Mouse (Mus musculus): ENCODE measurements around the gene Kcnq2. TPM values are rescaled to one million over a fixed set of nuclear protein-coding genes. Genes with fewer than 3 reads are reported as not detected.

Kcnq2 gene
- polyA plus RNA-seq, 1 experiment from 2014 or later, result 0.42 TPM

- no peaks in the 10 kb centered on the region for H3K27me3 ChIP-seq (ENCODE audit: control insufficient read depth, insufficient read depth, low read length)
- no peak for DNase-seq (ENCODE audit: low spot score)
- no peak overlapping the region for H3K9ac ChIP-seq (ENCODE audit: low read length)
- WGBS, result 38% methylated on average over 8 of the region's 8 CpGs
- no peak overlapping the region for H3K4me3 ChIP-seq (ENCODE audit: low read depth, low read length)
- TF ChIP-seq CTCF (IDR thresholded peaks at IDR 0.05; ENCODE audit: low read depth) (no peak), EP300 (optimal IDR thresholded peaks at IDR 0.05) (no peak)
- no peaks in the 10 kb centered on the region for H3K9me3 ChIP-seq (ENCODE audit: control insufficient read depth, low read length)
- no peak overlapping the region for H3K4me2 ChIP-seq (replicated peaks; ENCODE audit: low read depth)
- no peaks in the 10 kb centered on the region for H3K36me3 ChIP-seq (ENCODE audit: control insufficient read depth, insufficient read depth, low read length)
- no peak for ATAC-seq (ENCODE audit: low FRiP score, low TSS enrichment)
- no peak overlapping the region for H3K27ac ChIP-seq (replicated peaks)
- H3K4me1 ChIP-seq (replicated peaks; ENCODE audit: control insufficient read depth, insufficient read depth), result no peaks in the 10 kb centered on the region
These were observed 77.8 kb downstream of the Kcnq2 start for GRCm38 (mm10) chr2:181057341-181057740.

- Histone ChIP-seq H3K27ac (replicated peaks) (no peak overlapping the region), H3K27me3 (ENCODE audit: control insufficient read depth, insufficient read depth, low read length) (no peaks in the 10 kb centered on the region), H3K4me3 (ENCODE audit: low read depth, low read length) (no peak overlapping the region), H3K4me1 (replicated peaks; ENCODE audit: control insufficient read depth, insufficient read depth) (no peaks in the 10 kb centered on the region), H3K4me2 (replicated peaks; ENCODE audit: low read depth) (no peak overlapping the region), H3K9ac (ENCODE audit: low read length) (no peak overlapping the region), H3K36me3 (ENCODE audit: control insufficient read depth, insufficient read depth, low read length) (no peaks in the 10 kb centered on the region), H3K9me3 (ENCODE audit: control insufficient read depth, low read length) (no peaks in the 10 kb centered on the region)
- DNase-seq (ENCODE audit: low spot score) (no peak), ATAC-seq (ENCODE audit: low FRiP score, low TSS enrichment) (no peak)
- WGBS, result 76% methylated on average over 1 of the region's 1 CpGs
- no peak for TF ChIP-seq EP300 (optimal IDR thresholded peaks at IDR 0.05)
- TF ChIP-seq CTCF (IDR thresholded peaks at IDR 0.05; ENCODE audit: low read depth), result no peak
These were observed 82.9 kb downstream of the Kcnq2 start for GRCm38 (mm10) chr2:181052171-181052570.

- Histone ChIP-seq H3K27me3 (ENCODE audit: control insufficient read depth, insufficient read depth, low read length) (no peaks in the 10 kb centered on the region), H3K27ac (replicated peaks) (no peak overlapping the region), H3K36me3 (ENCODE audit: control insufficient read depth, insufficient read depth, low read length) (no peaks in the 10 kb centered on the region), H3K4me2 (replicated peaks; ENCODE audit: low read depth) (no peak overlapping the region), H3K9me3 (ENCODE audit: control insufficient read depth, low read length) (no peaks in the 10 kb centered on the region), H3K9ac (ENCODE audit: low read length) (no peak overlapping the region), H3K4me3 (ENCODE audit: low read depth, low read length) (no peak overlapping the region), H3K4me1 (replicated peaks; ENCODE audit: control insufficient read depth, insufficient read depth) (no peaks in the 10 kb centered on the region)
- WGBS, result 75% methylated on average over 9 of the region's 9 CpGs
- TF ChIP-seq EP300 (optimal IDR thresholded peaks at IDR 0.05) (no peak), CTCF (IDR thresholded peaks at IDR 0.05; ENCODE audit: low read depth) (no peak)
- DNase-seq (ENCODE audit: low spot score) (no peak), ATAC-seq (ENCODE audit: low FRiP score, low TSS enrichment) (no peak)
These were observed 86.1 kb downstream of the Kcnq2 start for GRCm38 (mm10) chr2:181048986-181049385.

GRCm38 (mm10) chr2:181048252-181048945 lies 86.7 kb downstream of the Kcnq2 start:
- Histone ChIP-seq H3K27me3 (ENCODE audit: control insufficient read depth, insufficient read depth, low read length) (no peaks in the 10 kb centered on the region), H3K27ac (replicated peaks) (no peak overlapping the region), H3K4me2 (replicated peaks; ENCODE audit: low read depth) (no peak overlapping the region), H3K4me3 (ENCODE audit: low read depth, low read length) (no peak overlapping the region), H3K36me3 (ENCODE audit: control insufficient read depth, insufficient read depth, low read length) (no peaks in the 10 kb centered on the region), H3K4me1 (replicated peaks; ENCODE audit: control insufficient read depth, insufficient read depth) (no peaks in the 10 kb centered on the region), H3K9me3 (ENCODE audit: control insufficient read depth, low read length) (no peaks in the 10 kb centered on the region), H3K9ac (ENCODE audit: low read length) (no peak overlapping the region)
- ATAC-seq (ENCODE audit: low FRiP score, low TSS enrichment) (no peak), DNase-seq (ENCODE audit: low spot score) (no peak)
- TF ChIP-seq CTCF (IDR thresholded peaks at IDR 0.05; ENCODE audit: low read depth) (no peak), EP300 (optimal IDR thresholded peaks at IDR 0.05) (no peak)
- WGBS, result 44% methylated on average over 7 of the region's 7 CpGs

GRCm38 (mm10) chr2:181044001-181044400 lies 91.1 kb downstream of the Kcnq2 start:
- H3K27ac ChIP-seq (replicated peaks), result no peak overlapping the region
- 21% methylated on average over 3 of the region's 3 CpGs for WGBS
- ATAC-seq (ENCODE audit: low FRiP score, low TSS enrichment) (no peak), DNase-seq (ENCODE audit: low spot score) (no peak)
- no peak overlapping the region for H3K4me3 ChIP-seq (ENCODE audit: low read depth, low read length)
- TF ChIP-seq EP300 (optimal IDR thresholded peaks at IDR 0.05) (no peak), CTCF (IDR thresholded peaks at IDR 0.05; ENCODE audit: low read depth) (no peak)
- H3K4me2 ChIP-seq (replicated peaks; ENCODE audit: low read depth), result no peak overlapping the region
- no peak overlapping the region for H3K9ac ChIP-seq (ENCODE audit: low read length)
- no peaks in the 10 kb centered on the region for H3K9me3 ChIP-seq (ENCODE audit: control insufficient read depth, low read length)
- H3K36me3 ChIP-seq (ENCODE audit: control insufficient read depth, insufficient read depth, low read length), result no peaks in the 10 kb centered on the region
- H3K27me3 ChIP-seq (ENCODE audit: control insufficient read depth, insufficient read depth, low read length), result no peaks in the 10 kb centered on the region
- H3K4me1 ChIP-seq (replicated peaks; ENCODE audit: control insufficient read depth, insufficient read depth), result no peaks in the 10 kb centered on the region

- Histone ChIP-seq H3K9me3 (ENCODE audit: control insufficient read depth, low read length) (no peaks in the 10 kb centered on the region), H3K9ac (ENCODE audit: low read length) (no peak within 1 kb of the TSS), H3K36me3 (ENCODE audit: control insufficient read depth, insufficient read depth, low read length) (no peaks in the 10 kb centered on the region), H3K4me2 (replicated peaks; ENCODE audit: low read depth) (no peak within 1 kb of the TSS), H3K27me3 (ENCODE audit: control insufficient read depth, insufficient read depth, low read length) (no peaks in the 10 kb centered on the region), H3K4me3 (ENCODE audit: low read depth, low read length) (no peak within 1 kb of the TSS), H3K4me1 (replicated peaks; ENCODE audit: control insufficient read depth, insufficient read depth) (no peaks in the 10 kb centered on the region), H3K27ac (replicated peaks) (no peak within 1 kb of the TSS)
- DNase-seq (ENCODE audit: low spot score) (peak; percentile 23), ATAC-seq (ENCODE audit: low FRiP score, low TSS enrichment) (no peak)
- 33% methylated on average over 3 of the region's 3 CpGs for WGBS
- TF ChIP-seq CTCF (IDR thresholded peaks at IDR 0.05; ENCODE audit: low read depth) (no peak), EP300 (optimal IDR thresholded peaks at IDR 0.05) (no peak)
These were observed 91.7 kb downstream of the Kcnq2 start, which contains the start of gene Chrna4 for GRCm38 (mm10) chr2:181043437-181043836. Gene Chrna4 (minus strand): TSS chr2:181043546.

All from stomach, postnatal 0 days (tissue).